Mouse (Mus musculus): ENCODE measurements around the gene Vgll4.

- no peak for TF ChIP-seq CHD2 (IDR thresholded peaks at IDR 0.05; ENCODE audit: low read depth, low read length)
- TF ChIP-seq HCFC1 (IDR thresholded peaks at IDR 0.05; ENCODE audit: borderline replicate concordance, insufficient read depth, low read length) = no peak
These were observed 39.7 kb downstream of the Vgll4 start for GRCm38 (mm10) chr6:114930038-114930591.
